Mouse (Mus musculus): Measurements from ENCODE around the gene Cdc42ep2. TPM values are rescaled to one million over a fixed set of nuclear protein-coding genes. Genes with fewer than 3 reads are reported as not detected.
"Not testable (repeated sequence)": the region's sequence is repeated elsewhere in the genome, so short reads cannot be mapped to it uniquely, and the experiment has no call there.

Gene Cdc42ep2
- total RNA-seq, 1 experiment from 2014 or later: 8.5 TPM

DNA sequence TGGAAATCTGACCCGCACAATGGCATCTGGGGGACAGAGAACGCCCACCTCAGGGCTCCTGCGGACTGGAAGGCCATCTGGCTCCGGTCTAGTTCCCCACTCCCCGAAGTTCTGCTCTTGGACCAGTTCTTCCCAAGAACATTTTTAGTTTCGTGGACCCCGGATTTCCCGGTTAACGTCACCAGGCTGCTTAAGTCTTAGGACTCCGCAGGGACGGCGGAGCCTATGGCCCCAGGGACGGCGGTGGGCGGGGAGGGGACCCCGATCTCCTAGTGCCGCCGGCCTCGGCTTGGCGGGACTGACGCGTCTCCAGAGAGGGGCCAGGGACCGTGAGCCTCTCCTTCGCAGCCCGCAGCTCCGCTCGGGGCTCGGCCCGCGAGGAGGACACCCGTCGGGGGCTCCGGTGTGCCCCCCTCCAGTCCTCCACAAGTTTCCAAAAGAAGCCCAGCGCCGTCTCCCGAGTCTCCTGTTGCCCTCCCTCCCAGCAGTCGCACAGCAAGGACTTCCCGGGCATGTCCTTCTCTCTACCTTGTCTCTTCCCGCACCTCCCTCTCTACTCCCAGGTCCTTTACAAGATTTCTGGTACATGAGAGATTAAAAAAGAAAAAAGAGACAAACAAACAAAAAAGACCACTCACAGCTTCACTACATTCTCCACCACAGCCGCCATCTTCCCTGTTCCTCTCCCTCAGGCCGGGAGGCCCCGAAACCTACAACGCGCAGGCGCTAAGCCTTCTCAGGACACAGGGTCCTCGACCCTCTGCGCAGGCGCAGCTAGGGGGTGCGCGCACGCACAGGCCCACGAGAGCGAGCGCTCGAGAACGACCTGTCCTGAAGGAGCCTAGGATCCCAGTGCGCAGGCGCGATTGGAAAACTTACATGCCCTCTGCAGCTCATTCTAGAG, 12.3 kb downstream of the Cdc42ep2 start:
- peak; percentile 99 for DNase-seq

DNA sequence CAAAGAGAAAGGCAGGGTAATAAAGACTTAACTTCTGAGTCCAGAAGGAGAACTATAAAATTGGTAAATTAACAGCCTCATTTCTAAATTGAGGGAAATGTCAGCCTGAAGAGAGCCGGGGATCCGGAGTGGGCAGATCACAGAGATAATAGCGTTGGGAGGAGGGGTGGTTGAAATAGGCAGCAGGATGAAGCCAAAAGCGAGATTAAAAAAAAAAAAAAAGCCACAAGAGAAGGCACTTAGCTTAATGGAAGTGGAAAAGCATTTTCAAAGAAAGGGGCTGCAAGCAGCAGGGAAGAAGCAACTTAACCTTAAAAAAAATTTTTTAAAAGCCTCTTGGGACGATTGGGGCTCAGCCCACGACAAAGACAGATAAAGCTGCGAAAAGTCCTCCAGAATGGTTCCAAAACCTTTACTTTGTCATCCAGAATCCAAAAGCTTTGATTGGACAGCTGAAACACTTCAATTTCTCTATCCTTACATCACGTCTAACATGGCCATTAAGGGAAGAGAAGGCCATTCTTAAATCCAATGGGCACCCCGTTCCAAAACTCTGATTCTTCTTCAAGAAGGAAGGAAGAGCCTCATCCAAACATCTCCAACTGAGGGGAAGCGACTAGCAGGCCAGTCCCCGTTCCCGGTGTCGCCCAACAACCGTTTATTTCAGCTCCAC, 13.1 kb downstream of the Cdc42ep2 start:
- DNase-seq: no peak

DNA sequence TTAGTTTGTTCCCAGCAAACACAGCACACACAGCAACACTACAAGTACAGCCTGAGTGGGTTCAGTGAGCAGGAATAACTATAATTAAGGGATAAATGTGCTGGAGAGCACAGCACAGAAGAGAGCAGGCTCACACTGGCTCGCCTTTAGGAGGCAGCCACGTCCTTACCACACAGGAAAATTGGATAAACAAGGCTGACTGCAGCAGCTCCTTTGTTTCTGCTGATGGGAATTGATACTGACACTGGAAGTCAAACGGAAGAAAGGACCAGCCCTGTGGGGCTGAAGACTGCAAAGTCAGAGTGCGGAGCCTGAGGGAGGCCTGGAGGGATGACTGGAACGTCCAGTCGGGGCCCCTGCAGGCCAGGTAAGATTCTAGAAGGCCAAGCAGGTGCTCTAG, 14.4 kb downstream of the Cdc42ep2 start:
- no peak for DNase-seq

DNA sequence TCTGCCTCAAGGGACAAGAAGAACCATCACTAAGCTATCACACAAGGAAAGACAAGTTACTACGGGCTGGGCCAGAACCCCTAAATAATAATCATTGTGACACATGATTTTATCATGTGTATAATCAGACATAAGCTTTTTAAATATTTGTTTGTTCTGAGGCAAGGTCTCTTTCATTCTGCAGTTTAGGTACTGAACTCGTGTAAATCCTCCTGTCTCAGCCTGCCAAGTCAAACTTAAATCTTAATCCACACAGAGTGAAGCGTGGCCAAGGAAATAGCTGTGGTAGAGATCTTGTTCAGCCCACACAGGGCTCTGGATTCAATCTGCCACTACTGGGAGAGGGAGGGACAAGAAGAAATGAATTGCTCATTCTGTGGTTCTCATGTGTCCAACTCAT, 17.3 kb downstream of the Cdc42ep2 start:
- no peak for DNase-seq

DNA sequence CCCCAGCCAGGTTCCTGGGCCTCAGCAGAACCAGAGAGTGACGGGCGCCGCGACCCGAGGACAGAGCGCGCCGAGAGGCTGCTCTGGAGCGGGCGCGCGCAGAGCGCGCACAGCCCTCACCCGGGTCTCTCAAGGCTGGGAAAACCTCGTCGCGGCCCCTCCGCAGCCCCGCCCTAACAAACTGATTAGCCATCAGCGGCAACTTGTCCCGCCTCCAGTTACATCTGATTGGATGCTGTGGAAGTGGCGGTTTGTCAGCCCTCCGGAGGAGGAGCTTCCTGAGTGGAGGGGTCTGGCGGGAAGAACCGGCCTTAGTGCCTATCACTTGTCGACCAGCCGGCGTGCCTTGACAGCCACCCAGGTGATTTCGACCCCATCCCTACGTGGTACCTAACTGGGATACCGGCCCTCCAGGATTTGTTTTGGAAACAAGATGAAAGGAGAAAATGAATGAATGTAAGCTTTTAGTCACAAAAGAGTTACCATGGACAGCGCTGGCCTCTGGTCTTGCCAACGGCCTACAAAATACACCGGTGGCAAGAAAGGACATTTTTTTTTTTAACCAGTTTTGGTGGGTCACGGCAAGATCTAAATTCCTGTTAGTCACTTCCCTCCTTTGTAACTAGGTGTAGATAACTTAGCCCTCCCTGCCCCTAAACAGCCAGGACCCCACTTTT, 30.5 kb downstream of the Cdc42ep2 start, which contains the start of gene Tigd3:
TSS of gene Tigd3 (minus strand) at position 148 of the 677 bp plus-strand sequence.
- peak; percentile 92 for DNase-seq

DNA sequence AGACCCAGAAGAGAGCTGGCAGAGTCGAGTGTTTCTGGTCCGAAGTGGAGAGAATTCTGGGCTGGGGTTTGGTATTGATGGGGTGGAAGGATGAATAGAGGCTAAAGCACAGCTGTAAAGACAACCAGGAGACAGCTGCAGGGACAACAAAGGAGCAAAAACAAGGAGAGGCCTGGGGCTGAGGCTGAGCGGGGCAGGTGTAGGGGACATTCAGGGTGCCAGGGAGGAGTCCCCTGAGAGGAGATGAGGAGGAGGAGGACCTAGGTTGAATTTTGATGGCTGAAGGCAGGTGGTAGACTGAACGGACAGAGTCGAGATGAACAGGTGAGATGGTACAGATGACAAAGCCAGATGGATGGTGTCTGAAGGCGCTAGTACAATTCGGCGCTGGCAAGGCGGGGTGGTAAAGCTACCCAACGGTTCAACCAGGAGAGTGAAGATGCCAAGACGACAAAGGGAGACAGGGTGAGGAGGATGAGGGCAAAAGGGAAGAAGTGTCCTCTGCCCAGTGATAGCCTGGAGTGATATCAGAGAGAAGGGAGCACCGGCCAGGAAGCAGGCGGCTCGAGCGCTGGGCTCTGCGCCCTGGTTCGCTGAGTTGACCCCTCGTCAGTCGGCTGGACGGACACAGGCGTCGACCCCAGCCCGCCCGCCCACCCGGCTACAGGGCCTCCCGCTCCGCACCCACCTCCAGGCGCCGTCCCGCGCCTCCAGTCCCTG, 31.2 kb downstream of the Cdc42ep2 start:
- no peak for DNase-seq

DNA sequence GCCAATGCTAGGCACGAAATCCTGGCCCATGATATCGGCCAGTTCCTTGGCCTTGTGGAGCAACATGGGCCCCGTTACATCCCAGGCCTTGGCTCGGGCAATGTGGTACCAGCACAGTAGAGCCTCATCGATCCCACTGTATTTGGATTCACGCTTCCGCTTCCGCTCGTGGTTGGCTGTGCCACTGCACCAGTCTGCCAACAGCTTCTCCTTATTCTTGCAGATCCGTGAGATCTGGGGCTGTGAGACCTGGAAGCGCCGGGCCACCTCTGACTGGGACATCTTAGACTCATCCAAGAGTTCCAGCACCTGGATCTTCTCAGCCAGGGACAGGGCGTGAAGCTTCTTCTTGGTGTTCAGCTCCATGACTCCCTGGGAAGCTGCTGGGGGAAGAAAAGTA, 31.9 kb downstream of the Cdc42ep2 start:
- no peak for DNase-seq

DNA sequence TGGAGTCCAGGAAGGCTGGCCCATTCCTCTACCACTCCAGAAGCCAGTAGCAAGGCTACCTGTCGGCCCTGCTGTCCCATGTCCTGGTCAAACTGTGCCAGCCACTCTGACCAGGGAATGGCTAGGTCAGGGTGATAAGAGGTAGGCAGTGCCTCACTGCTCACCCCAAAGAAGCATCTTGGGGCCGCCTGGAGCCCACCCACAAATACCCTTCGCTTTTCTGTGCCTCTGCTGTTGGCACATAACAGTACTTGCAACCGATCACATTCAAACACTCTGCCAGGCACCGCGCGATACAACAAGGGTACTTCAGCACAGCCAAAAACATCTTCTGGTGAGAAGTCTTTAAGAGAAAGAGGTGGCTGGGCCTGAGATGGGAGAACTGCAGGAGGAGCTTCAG, 32.4 kb downstream of the Cdc42ep2 start:
- DNase-seq: no peak

DNA sequence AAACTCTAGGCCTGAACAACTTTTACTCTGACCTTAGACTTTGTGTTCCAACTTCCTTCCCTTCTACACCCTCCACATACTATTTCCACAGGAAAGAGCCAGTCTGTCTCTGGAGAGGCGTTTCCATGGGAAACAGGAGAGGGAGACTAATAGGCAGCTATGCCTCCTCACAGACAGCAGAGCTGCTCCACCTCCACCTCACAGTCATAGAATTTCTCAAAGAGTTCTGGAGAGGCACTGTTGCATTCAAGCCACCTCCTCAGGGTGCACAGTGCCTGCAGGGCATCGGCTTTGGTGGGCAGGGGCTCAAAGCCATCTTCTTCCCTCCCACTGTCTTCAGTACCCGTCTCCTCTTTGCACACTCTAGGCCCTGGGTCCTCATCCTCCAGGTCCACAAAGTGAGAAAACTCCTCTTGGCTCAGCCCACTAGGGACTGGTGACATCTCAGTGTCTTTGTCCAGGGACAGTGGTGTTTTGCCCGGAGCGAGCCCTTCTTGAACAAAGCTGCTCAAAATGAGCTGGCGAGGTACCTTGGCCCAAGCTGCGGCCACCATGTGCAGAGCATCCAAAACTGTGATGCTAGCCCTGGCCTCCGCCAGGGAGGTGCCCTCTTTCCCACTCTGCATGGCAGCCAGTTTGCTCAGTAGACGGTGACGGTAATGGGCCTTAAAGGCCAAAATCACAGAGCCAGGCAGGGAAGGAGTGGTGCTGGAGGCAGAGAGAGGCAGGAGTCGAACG, 32.9 kb downstream of the Cdc42ep2 start:
- DNase-seq: no peak

DNA sequence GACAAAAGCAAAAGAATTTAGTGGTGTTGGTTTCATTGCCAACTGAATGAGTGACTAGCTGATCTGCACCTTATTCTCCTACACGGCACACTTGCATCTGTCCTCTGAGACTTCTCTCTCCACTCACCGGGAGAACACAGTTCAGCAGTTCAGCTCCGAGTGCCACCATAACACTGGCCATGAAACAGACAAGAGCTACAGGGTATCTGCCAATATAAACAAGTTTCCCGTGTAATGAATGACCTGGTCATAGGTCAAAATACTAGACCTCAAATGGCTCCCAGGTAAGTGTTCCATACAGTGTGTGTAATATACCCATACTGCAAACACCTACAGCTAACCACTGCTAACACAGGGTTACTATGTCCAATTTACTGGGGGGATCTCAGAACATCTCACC, 35.4 kb downstream of the Cdc42ep2 start:
- no peak for DNase-seq

DNA sequence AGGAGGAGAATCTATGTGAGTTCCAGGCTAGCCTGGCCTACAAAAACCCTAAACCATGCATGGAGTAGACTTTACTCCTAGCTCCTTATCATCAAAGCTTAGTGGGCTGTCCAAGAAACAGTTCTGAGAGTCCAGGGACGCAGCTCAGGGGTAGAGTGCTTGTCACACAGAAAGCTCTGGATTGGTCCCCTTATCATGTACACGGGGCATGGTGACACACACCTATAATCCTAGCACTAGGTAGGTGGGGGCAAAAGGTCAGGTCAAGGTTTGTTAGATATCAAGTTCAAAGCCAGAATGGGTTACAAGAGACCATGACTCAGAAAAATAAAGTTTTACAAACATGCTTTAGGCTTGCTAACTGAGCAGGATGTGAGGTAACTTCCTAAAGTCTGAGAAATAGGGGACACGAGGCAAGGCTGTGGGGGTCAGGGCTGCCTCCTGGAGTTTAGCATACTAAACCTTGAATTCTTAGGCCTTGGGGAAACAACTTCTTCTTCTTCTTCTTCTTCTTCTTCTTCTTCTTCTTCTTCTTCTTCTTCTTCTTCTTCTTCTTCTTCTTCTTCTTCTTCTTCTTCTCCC, 37.3 kb downstream of the Cdc42ep2 start:
- no peak for DNase-seq

DNA sequence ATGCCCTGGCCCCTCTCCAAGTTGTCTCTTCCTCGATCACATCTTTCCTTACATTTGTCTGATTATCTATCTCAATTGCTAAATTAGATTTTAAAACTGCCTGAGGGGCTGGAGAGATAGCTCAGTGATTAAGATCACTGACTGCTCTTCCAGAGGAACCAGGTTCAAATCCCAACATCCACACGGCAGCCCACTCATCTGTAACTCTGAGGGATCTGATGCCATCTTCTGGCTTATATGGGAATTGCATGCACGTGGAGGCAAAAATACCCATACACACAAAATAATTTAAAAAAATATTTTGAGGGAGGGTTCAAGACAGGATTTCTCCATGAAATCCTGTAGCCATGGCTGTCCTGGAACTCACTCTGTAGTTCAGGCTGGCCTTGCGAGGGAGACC, 38.8 kb downstream of the Cdc42ep2 start:
- DNase-seq: no peak

DNA sequence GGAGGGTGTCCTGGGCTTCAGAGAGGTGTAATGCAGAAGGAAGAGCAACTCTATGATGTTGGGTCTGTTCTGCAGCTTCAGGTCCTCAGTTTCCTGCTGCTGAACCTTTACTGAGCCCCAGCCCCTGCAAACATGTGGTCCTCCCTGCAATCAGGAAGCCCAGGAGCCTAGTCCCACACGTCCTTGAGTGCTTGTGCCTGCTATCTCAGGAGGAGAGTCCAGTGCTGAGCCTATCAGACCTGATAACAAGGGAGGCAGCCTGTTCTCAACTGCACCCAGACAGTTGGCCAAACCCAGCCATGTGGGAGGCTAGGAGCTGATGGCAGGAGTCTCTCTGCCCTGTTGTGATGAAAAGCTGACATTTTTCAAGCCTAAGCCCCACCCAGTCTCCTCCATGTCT, 40.7 kb downstream of the Cdc42ep2 start:
- DNase-seq: no peak

DNA sequence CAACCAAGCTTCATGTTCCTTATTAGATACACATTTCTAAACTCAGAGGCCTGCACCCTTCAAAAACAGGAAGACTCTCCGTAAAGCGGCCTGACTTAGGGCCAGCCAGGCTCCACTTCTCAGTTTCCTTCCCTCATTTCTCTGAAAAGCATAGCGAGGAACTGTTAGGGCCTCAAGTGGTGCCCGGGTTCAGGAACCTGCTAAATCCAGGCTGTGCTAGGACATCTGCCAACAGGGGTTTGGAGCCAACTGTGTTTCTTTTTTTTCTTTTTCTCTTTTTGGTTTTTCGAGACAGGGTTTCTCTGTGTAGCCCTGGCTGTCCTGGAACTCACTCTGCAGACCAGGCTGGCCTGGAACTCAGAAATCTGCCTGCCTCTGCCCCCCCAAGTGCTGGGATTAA, 42.5 kb downstream of the Cdc42ep2 start:
- DNase-seq: not testable (repeated sequence)

DNA sequence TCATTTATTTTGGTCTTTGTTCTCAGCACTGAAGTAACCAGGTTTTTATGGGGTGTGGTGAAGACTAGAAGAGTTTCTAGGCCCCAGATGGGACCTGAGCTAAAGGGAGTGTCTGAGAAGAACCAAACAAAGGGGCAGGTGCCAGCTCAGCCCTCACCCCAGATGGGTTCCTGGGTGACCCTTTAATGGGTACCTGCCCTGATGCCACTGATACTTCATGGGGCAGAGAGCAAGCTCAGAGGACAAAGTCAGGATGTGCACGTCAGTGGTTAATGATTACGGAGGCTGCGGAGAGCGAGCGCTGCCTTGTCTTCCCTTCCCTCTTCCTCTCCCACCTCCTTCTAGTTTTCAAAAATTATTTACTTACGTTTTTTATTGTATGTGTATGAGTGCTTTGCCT, 43.5 kb downstream of the Cdc42ep2 start:
- no peak for DNase-seq

DNA sequence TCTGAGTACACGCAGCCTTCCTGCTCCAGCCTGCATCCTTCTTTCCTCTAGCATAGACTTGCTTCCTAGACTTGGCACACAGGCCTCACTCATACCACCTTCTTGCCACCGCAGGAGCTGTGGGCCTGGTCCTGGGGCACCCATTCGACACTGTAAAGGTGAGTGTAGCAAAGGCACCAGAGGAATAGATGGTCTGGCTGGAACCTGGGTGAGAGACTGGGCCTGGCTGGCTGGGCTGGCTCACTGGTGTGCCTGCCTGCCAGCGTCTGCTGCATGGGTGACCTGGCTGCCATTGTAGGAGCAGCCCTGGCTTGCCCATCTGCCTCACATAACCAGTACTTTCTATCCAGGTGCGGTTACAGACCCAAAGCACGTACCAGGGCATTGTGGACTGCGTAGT, 44.9 kb downstream of the Cdc42ep2 start:
- no peak for DNase-seq

DNA sequence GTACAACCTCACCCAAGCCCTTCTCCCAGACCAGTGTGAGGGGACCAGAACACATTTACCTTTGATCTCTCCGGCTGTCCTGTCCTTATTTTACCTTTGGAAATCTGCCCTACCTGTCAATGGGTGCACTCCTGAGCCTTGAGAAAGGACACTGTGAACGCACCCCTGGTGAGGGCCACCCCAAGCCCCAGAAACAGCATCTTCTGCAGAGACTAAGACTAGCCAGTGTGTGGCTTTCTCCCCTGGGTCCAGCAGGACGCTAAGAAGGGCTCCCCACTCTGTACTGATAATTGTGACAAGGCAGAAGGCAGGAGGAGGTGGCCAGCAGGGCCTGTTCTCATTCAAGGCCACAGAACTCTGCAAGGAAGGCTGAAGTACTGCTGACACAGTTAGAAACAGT, 45.7 kb downstream of the Cdc42ep2 start:
- no peak for DNase-seq

DNA sequence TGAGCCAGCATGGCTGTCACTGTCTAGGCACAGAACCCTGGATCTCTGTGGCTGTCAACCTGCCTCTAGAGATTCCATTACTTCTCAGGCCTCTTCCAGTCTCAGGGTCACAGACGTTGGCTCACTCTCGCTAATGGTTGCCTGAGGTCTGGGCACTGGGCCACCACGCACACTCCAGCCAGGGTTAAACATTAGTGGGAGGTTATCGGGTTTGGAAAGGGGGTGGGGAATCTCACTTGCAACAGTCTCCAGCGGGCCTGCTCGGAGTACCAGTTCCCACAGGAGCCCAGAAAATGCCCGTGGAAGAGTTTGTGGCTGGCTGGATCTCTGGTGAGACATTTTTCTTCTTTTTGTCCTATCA, 46.3 kb downstream of the Cdc42ep2 start:
- peak; percentile 84 for DNase-seq

DNA sequence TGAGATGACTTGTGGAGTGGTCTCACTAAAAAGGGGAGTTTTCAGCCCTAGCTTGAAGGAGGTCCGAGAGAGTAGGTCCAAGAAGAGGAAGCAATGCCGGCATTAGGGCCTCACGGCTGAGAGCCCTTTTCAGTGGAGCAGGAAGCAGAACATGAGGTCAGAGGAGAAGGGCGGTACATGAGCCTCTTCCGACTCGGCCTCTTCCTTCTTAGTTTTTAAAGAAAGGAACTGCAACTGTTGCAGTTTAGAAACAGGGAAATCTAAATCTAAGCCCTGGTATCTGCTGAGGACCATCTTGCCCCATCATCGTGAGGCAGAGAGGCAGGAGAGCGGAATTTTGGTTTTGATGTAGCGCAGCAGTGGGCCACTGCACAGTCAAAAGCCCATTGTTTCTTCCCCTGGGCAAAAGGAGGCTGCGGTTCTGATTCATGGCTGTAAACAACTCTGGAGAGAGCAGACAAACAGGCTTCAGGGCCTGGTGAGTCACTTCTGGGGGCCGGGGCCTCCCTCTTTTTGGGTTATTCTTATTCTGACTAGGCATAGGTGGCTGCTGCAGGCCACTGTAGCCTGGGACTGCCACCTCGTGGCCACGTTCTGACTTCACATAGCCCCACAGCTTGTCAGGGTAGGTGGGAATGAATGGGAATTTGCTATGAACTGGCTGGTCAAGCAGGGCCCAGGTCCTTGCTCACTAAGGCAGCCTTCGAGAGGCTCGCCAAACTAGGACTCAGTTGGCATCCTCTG, 46.8 kb downstream of the Cdc42ep2 start, which contains the start of gene Slc25a45:
TSS of gene Slc25a45 (plus strand) at position 191 of the 744 bp plus-strand sequence.
- peak; percentile 80 for DNase-seq

DNA sequence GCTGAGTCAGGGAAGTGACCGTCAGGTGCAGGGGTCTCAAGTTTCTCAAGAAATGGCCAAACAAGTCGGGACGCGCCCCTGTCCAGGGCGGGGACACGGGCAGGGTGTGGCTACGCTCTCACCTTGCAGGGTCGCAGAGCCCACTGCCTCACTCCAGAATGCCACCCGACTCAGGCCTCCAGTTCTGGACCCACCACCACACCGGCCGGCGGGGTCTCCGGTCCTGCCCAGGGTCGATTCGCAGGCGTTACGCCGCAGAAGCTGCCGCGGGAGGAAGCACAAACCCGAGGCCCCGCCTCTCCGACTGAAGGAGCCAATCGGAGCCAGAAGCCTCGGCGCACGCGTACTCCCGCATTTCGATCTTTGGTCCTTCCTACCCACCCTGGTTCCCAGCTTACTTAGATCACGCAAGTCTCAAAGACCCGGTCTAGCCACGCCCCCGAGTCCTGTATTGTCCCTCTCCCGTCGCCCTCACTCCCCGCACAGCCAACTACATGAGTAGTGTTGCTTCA, 49.6 kb downstream of the Cdc42ep2 start, which contains the start of gene Frmd8:
TSS of gene Frmd8 (minus strand) at position 306 of the 512 bp plus-strand sequence.
- DNase-seq: peak; percentile 95

All from adrenal gland, postnatal 25 days (tissue).